Mouse (Mus musculus) adrenal gland, postnatal 10 days (tissue): ENCODE measurements at regions not wholly inside any gene's neighbourhood (a gene's known extent, or its start where the extent isn't known, plus 50 kb on each side); places are given as distances from the start of the nearest gene placed in this dataset.

Source experiments
- DNase-seq: peaks from one replicate; pipeline ENCODE4 v3.0.0; 2021; ENCODE audit warnings: mixed read lengths

DNA sequence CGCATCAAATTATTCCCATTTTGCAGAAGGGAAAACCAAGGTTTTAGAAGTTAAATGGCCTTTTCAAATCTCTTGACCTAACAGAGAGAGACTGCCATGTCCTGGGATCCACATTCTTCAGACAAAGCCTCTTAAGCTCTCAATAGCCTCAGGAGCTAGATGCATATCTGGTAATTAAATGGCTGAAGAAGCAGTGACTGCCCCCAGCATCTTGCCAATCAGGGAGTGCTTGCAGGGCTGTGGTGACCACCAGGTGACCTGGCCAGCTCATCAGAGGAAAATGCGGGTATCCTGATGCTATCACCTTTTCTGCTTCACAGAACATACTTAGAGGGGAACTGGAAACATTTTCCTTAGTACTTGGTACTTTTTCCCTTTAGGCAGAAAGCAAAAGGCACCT, 227.2 kb downstream of the Wdr11 start:
- no peak for DNase-seq

DNA sequence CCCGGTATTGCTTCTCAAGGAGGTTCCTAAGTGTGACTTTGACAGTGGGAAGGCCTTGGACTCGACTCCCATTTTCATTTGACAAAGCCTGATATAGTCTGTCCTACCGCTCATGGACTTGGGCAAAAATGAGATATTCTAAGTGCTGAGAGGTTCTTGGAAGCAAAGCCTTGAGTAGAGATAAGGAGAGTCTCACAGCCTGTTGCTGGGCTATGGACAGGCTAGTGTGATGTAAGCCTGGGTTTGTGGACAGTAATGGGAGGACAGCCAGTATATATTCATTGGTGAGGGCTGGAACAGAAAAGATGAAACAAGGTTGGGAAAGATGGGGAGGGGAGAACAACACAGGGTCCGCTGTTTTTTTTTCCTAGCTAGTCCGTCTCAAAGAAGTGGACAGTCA, 228.0 kb downstream of the Wdr11 start:
- no peak for DNase-seq

DNA sequence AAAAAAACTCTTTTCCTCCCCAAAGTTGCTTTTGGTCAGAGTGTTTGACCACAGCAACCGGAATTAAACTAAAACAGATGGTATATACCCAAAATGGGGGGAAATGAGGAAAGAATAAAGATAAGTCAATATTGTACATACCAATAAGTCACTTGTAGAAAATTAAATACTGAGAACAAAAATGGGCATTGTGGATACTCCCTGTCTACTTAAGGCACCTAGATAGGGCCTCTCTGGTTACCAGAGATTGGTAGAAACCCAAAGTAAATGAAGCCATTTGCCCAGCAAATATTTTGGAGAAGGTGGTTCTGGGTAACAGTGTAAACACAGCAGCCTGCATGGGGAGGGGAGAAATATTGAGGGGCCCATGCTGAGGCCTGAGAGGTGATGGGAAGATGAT, 237.3 kb downstream of the Wdr11 start:
- no peak for DNase-seq

DNA sequence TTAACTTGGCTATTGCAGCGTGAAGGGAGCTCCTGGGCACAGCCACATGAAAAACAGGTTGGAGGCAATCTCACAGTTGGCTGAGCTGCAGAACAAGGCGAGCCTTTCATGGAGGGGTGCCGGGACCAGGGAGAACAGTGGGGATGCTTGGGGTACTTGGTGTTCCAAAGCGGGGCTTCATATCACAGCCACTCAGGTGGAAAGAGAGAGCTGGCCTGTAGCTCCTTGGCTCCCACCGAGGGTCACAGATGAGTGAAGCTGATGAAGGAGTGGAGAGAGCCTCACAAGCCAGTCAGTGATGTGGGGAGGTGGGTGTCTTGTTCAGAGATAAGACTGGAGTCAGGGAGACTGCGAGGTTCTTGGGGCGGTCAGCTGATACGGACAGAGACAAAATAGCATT, 241.2 kb downstream of the Wdr11 start:
- DNase-seq, result no peak

DNA sequence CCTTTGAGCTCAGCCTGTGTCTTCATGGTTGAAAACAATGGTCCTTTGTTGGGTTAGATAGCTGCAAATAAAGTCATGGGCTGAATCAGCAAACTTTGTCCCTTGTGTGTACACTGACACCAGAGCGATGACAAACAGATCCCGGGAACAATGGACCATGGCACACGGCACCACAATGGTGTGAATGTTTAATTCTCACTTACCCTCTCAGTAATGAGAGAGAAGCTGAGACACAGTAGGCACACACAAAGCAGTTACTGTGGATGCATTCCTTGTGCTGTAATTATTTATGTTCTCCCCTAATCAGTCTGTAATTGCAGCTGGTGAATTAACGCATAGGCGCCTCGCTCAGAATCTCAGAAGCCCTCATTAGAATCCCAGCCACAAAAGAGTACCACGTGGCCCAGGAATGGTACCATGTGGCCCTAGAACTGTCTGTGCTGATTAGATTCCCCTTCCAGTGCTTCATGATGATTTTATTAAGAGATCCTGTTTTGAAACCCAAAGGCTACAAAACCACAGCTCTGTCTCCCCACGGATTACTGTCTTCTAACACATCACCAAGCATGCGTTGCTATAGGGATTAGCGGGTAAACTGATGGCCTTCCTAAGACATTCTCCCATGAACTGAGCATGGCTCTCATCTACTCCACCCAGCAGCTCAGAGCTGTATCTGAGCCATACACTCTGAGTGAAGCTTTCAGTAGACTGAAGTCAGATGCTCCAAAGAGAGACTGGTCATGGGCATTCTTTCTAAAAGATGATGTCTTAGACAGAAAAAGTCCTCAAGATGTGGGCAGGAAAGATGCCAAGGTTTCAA, 250.8 kb downstream of the Wdr11 start:
- no peak for DNase-seq

DNA sequence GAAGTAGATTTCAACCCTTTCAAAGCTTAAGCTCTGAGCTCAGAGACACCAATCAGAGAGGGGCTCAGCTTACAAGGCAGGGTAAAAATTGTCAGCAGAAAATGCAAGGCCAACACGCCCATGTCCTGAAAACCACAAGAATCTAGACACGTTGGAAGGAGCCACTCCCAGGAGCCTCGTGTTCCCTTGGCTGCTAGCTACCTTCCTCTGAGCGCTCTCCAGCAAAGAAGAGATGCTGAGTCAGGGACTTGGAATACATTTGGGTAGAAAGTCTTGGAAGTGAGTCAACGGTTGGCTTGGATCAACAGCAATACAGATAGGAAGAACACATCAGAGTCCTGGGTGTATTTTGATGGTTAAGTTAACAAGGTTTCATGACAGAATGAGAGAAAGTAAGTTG, 255.5 kb downstream of the Wdr11 start:
- DNase-seq, result peak; percentile 44

GRCm38 (mm10) chr7:129853596-129853995, 261.9 kb downstream of the Wdr11 start:
- no peak for DNase-seq

GRCm38 (mm10) chr7:129854942-129855341, 263.3 kb downstream of the Wdr11 start:
- no peak for DNase-seq

DNA sequence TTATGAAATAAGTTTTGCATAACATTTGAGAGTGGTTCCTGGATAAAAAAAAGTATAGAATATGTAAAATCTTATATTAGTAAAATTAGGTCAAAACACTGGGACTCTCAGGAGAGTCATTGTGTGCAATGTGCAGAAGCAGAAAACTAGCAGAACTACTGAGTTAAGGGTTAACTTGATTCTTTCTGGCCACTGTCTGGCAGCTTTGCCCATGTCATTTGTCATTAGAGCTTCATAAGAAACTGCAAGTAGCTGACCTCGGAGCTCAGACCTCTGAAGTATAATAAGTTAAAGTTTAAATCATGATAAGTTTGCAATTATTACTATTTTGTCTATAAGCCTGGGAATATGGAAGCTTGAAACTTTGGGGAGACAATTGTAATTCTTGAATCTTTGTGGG, 271.3 kb downstream of the Wdr11 start:
- DNase-seq, result no peak

DNA sequence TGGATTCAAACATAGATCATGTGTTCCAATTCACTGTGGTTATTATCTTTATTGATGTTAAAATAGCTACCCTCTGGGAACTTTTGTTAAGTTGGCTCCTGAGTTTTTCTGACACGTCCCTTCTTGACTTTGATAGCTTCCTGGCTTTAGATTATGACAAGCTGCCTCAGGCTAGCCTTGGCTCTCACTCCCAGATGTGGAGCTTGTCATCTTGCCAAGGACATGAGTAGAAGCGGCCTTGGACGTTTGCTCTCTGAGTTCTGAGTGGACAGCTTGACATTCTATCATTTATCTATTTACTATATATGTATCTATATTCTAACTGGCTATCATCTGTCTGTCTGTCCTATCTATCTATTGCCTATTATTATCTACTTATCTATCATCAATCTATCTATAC, 273.9 kb downstream of the Wdr11 start:
- peak; percentile 56 for DNase-seq

DNA sequence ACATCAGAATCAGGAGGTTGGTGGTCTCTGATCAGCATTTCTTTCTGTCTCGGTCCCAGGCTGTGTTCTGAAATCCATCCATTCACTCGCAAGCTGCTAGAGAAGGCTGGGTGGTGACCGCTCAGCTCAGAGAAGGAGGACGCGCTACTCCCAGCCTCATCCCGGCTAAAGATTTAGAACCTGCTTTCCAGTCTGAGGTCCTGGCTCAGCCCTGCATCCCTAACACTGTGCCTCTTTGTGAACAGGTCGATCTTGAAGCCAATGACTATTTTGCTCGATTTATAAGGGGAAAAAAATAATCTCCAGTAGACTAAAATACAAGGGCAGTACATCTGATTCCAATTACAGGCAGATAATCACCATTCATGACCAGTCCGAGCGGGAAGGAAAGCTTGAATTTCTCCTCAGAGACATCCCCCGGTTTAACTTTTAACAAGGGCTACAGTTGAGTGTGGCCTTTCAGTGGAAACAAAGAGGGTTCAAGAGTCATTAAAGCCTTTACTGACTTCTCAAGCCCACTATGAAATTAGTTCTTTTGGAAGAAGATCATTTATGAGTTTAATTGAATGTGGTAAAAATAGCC, 280.6 kb downstream of the Wdr11 start:
- DNase-seq, result no peak

GRCm38 (mm10) chr7:129876202-129876851, 284.7 kb downstream of the Wdr11 start:
- DNase-seq, result peak; percentile 36

- DNase-seq, result no peak
Measured at GRCm38 (mm10) chr7:129876852-129877223, 285.2 kb downstream of the Wdr11 start.

GRCm38 (mm10) chr7:129896291-129896690, 304.6 kb downstream of the Wdr11 start:
- DNase-seq, result no peak

GRCm38 (mm10) chr7:129897511-129897910, 305.8 kb downstream of the Wdr11 start:
- DNase-seq, result no peak

DNA sequence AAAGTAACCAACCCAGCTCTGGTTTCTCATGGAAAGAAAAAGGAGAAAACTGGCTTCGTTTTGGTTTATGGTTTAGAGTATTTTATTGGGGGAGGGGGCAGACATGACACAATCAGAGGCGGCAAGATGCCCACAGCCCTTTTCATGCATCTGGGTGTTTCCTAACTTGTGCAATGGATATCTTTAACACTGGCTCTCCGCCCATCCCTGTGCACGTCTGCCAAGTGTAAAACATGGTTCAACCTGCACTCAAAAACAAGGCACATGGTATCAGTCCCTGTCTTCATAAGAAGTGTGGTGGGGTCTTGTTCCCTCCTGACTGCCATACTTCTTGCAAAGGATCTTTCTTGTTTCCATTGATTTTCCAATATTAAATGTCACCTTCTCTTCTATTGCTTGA, 310.6 kb downstream of the Wdr11 start:
- DNase-seq, result peak; percentile 49

DNA sequence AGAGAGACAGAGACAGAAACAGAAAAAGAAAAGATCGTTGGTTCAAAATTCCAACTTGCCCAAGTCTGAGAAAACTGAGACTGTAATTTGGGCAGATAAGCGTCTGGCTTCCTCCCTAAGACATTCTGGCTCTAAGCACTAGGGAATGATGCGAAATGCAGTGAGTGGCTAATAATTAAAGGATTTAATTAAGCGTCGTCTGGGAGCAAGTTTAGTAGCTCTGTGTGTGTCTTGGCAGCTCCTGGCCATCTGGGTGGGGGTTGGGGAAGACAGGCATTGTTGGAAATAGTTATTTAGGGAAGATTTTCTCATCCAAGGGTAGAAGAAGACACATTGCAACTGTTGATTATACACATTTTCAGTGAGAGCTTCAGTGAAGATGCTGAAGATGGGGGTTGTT, 311.5 kb downstream of the Wdr11 start:
- DNase-seq, result no peak

GRCm38 (mm10) chr7:129906131-129906530, 314.5 kb downstream of the Wdr11 start:
- DNase-seq, result no peak

- no peak for DNase-seq
Measured at GRCm38 (mm10) chr7:129908826-129909225, 317.2 kb downstream of the Wdr11 start.

DNA sequence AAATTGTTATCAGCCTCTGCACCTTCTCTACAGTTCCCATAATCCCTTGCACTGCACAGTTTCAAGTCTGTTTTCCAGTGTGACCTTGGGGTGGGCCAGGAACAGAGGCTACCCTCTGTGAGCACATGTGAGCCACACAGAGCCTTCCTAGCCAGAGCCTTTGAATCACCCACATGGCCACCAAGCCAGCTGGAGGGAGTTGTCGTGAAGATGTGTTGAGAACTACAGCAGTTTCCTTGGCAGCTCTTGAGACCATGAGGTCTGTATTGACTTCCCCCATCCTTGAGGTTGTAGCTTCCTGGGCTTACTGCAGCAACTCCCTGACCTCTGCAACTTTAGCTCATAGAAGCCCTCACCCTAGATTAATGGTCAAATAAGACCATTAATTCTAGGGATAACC, 318.1 kb downstream of the Wdr11 start:
- no peak for DNase-seq

- DNase-seq, result peak; percentile 6
Measured at GRCm38 (mm10) chr7:129910826-129911225, 319.2 kb downstream of the Wdr11 start.

DNA sequence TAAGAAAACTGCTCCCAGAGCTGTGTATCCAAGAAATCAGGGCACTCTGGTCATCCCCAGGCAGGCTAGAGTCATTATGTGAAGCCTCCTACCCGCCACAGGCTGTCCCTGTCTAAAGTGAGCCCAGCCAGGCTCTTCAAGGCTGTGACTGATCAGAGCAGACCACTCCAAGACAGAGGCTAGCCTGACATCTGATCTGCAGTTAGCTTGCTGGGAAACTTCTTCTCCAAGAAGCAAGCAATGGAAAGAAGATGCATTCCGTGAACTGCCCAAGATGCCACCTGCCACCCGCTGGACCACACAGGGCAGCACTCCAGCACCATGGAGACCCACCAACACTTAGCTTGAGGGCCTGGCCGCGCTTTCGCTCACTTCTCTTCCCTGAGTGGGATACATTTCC, 323.2 kb downstream of the Wdr11 start:
- no peak for DNase-seq
